Mouse (Mus musculus): ENCODE results near the gene Dmxl2. TPM values are rescaled to one million over a fixed set of nuclear protein-coding genes. Genes with fewer than 3 reads are reported as not detected.

Dmxl2 gene
- polyA plus RNA-seq, 1 experiment = 98.9 TPM

DNA sequence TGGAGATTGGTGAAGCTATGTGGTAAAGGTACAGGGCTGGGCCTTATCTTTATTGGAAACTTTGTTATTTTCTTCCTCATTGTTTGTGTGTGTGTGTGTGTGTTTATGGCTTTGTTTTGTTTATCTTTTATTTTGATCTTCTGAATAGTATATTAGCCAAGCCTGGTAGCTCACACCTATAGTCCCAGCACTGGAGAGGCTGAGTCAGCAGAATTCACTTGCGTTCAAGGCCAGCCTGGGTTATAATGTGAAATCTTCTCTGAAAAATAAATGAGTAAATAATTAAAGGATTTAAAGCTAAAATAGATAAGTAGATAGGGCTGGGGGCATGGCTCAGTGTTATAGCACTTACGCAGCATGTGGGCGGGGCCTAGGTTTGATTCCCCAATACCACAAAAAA, 36.8 kb upstream of the Dmxl2 start:
- TF ChIP-seq POLR2A (IDR thresholded peaks at IDR 0.05; ENCODE audit: borderline replicate concordance, insufficient read depth, low read length) (no peak), CTCF (IDR thresholded peaks at IDR 0.05; ENCODE audit: borderline replicate concordance, insufficient read depth, low read depth, low read length) (no peak)
- no peaks in the 10 kb centered on the region for H3K27me3 ChIP-seq (ENCODE audit: control insufficient read depth, insufficient read depth, low read length)
- peaks cover 7% of the 10 kb centered on the region for H3K4me1 ChIP-seq (ENCODE audit: control insufficient read depth, insufficient read depth, low read length)
- DNase-seq = no peak
- H3K27ac ChIP-seq (ENCODE audit: insufficient read depth, low read length) = no peak overlapping the region
- H3K4me3 ChIP-seq (replicated peaks; ENCODE audit: insufficient read depth, low read depth, low read length) = no peak overlapping the region
- WGBS = over 99% methylated on average over 3 of the region's 3 CpGs

DNA sequence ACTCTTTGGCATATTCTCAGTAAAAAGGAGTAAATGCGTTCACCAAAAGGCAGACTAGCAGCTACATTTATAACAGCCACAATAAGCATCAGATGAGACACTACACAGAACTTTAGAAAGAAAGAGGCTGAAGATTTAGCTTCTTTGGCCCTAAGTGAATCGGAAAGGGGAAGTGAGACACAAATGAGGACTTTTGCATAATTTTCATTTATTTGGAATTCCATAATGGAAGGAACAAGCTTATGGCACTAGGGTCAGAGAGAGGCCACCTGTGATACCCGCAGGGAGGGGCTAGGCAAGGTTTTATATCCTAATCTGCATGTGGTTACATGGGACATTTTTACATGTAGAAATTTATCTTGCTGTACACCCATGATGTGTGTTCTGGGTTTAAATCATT, 36.1 kb upstream of the Dmxl2 start:
- DNase-seq = no peak
- H3K27ac ChIP-seq (ENCODE audit: insufficient read depth, low read length) = no peak overlapping the region
- H3K4me1 ChIP-seq (ENCODE audit: control insufficient read depth, insufficient read depth, low read length) = peaks cover 11% of the 10 kb centered on the region
- no peak for TF ChIP-seq CTCF (IDR thresholded peaks at IDR 0.05; ENCODE audit: borderline replicate concordance, insufficient read depth, low read depth, low read length)
- TF ChIP-seq POLR2A (IDR thresholded peaks at IDR 0.05; ENCODE audit: borderline replicate concordance, insufficient read depth, low read length) = no peak
- H3K4me3 ChIP-seq (replicated peaks; ENCODE audit: insufficient read depth, low read depth, low read length) = no peak overlapping the region
- WGBS = 81% methylated on average over 3 of the region's 3 CpGs
- H3K27me3 ChIP-seq (ENCODE audit: control insufficient read depth, insufficient read depth, low read length) = no peaks in the 10 kb centered on the region

DNA sequence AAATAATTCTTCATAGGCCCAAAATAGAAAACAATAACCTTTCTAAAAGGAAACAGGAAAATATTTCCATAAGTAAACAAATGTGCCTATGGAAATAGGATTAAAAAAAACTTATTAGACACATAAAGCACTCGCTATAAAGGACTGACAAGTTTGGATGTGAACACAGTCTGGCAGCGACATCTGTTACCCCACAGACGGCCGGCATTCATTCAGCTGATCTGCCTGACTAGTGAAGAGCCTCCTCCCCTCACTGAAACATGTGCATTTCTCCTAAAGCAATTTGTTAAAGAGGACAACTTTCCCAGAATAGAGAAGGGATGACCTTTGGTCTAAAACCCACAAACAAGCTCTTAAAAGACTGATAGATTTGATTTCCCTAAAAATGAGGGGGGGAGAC, 35.6 kb upstream of the Dmxl2 start:
- Histone ChIP-seq H3K27ac (ENCODE audit: insufficient read depth, low read length) (no peak overlapping the region), H3K4me1 (ENCODE audit: control insufficient read depth, insufficient read depth, low read length) (peaks cover 11% of the 10 kb centered on the region), H3K4me3 (replicated peaks; ENCODE audit: insufficient read depth, low read depth, low read length) (no peak overlapping the region), H3K27me3 (ENCODE audit: control insufficient read depth, insufficient read depth, low read length) (no peaks in the 10 kb centered on the region)
- whole genome bisulfite sequencing = 40% methylated on average over 4 of the region's 4 CpGs
- TF ChIP-seq CTCF (IDR thresholded peaks at IDR 0.05; ENCODE audit: borderline replicate concordance, insufficient read depth, low read depth, low read length) (no peak), POLR2A (IDR thresholded peaks at IDR 0.05; ENCODE audit: borderline replicate concordance, insufficient read depth, low read length) (no peak)
- DNase-seq = no peak

DNA sequence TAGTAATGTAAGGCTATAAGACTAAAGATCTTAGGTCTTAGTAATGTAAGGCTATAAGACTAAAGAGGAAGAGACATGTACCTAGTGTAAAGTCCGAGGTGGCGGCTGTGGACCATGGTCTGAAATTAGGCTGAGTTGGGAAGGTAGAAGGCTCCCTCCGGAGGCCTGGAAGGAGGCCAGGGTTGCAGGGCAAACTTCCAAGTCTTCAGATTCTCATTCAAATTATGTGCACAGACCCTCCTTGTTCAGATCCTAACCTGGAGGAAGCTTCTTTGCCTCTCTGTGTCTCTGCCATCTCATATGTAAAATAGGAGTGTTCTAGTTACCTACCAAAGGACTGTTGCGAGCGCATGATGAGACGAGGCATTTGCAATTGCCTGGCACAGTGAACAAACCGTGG, 34.8 kb upstream of the Dmxl2 start:
- TF ChIP-seq CTCF (IDR thresholded peaks at IDR 0.05; ENCODE audit: borderline replicate concordance, insufficient read depth, low read depth, low read length) = no peak
- TF ChIP-seq POLR2A (IDR thresholded peaks at IDR 0.05; ENCODE audit: borderline replicate concordance, insufficient read depth, low read length) = no peak
- no peaks in the 10 kb centered on the region for H3K27me3 ChIP-seq (ENCODE audit: control insufficient read depth, insufficient read depth, low read length)
- peak in 1 of 2 experiments; percentile 28 for DNase-seq
- H3K27ac ChIP-seq (ENCODE audit: insufficient read depth, low read length) = no peak overlapping the region
- H3K4me3 ChIP-seq (replicated peaks; ENCODE audit: insufficient read depth, low read depth, low read length) = no peak overlapping the region
- H3K4me1 ChIP-seq (ENCODE audit: control insufficient read depth, insufficient read depth, low read length) = peaks cover 11% of the 10 kb centered on the region
- 36% methylated on average over 7 of the region's 7 CpGs for WGBS

DNA sequence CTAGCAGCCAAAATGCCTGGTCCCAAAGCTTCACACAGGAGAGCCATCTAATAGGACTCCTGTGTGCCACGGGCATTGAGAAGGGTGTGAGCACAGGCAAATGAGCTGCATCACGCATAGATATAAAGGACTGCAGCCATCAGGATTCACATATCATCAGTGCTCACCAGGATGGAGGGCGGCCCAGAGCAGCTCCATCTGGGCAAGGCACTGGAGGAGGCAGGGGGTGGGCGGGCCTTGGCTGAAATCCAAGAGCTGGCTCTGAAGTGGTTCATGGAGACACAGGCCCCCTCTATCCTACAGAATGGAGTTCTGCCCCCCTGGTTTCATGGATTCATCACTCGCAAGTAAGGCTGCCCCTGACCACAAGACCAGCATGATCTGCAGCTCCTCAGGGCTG, 32.5 kb upstream of the Dmxl2 start:
- Histone ChIP-seq H3K27me3 (ENCODE audit: control insufficient read depth, insufficient read depth, low read length) (no peaks in the 10 kb centered on the region), H3K4me1 (ENCODE audit: control insufficient read depth, insufficient read depth, low read length) (peaks cover 11% of the 10 kb centered on the region), H3K4me3 (replicated peaks; ENCODE audit: insufficient read depth, low read depth, low read length) (no peak overlapping the region), H3K27ac (ENCODE audit: insufficient read depth, low read length) (no peak overlapping the region)
- DNase-seq = peak; percentile 43 to 44
- TF ChIP-seq CTCF (IDR thresholded peaks at IDR 0.05; ENCODE audit: borderline replicate concordance, insufficient read depth, low read depth, low read length) (no peak), POLR2A (IDR thresholded peaks at IDR 0.05; ENCODE audit: borderline replicate concordance, insufficient read depth, low read length) (no peak)
- WGBS = 39% methylated on average over 5 of the region's 5 CpGs

DNA sequence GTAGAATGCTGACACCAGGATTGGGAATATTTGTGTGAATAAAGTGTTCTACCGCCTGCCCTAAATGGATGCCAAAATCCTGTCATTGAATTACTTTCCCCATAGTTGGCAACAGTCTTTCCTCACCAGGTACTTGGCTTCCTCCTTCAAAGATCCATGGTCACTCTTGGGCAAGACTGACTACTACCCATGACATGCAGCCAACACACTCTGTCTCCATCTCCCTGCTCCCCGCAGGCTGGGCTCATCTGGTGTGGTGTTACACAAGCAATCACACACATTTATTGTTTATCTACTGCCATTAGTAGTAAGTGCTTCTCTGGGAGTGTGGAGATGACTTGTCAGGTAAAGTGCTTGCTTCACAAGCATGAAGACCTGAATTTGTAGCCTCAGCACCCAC, 31.5 kb upstream of the Dmxl2 start:
- H3K4me3 ChIP-seq (replicated peaks; ENCODE audit: insufficient read depth, low read depth, low read length) = no peak overlapping the region
- TF ChIP-seq CTCF (IDR thresholded peaks at IDR 0.05; ENCODE audit: borderline replicate concordance, insufficient read depth, low read depth, low read length) (no peak), POLR2A (IDR thresholded peaks at IDR 0.05; ENCODE audit: borderline replicate concordance, insufficient read depth, low read length) (no peak)
- DNase-seq = peak in 1 of 2 experiments; percentile 52
- no peaks in the 10 kb centered on the region for H3K27me3 ChIP-seq (ENCODE audit: control insufficient read depth, insufficient read depth, low read length)
- no peak overlapping the region for H3K27ac ChIP-seq (ENCODE audit: insufficient read depth, low read length)
- WGBS = 21% methylated on average over 2 of the region's 2 CpGs
- H3K4me1 ChIP-seq (ENCODE audit: control insufficient read depth, insufficient read depth, low read length) = peaks cover 11% of the 10 kb centered on the region

DNA sequence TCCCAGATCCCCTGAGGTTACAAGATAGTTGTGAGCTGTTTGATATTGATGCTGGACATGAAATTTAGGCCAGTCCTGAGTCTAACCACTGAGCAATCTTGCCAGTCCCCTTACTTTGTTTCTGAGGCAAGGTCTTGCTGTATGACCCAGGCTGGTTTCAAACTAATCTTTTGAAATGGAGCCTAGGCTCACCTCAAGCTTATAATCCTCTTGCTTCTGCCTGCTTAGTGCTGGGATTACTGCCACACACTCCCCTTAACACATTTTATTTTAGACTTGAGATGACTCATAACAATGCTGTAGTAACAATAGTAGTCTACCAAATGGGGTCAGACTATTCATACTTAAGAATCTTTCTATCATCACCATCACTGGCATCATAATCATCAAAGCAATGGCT, 30.0 kb upstream of the Dmxl2 start:
- Histone ChIP-seq H3K27ac (ENCODE audit: insufficient read depth, low read length) (no peak overlapping the region), H3K4me1 (ENCODE audit: control insufficient read depth, insufficient read depth, low read length) (peaks cover 11% of the 10 kb centered on the region), H3K27me3 (ENCODE audit: control insufficient read depth, insufficient read depth, low read length) (no peaks in the 10 kb centered on the region), H3K4me3 (replicated peaks; ENCODE audit: insufficient read depth, low read depth, low read length) (no peak overlapping the region)
- TF ChIP-seq POLR2A (IDR thresholded peaks at IDR 0.05; ENCODE audit: borderline replicate concordance, insufficient read depth, low read length) (no peak), CTCF (IDR thresholded peaks at IDR 0.05; ENCODE audit: borderline replicate concordance, insufficient read depth, low read depth, low read length) (no peak)
- DNase-seq = no peak

DNA sequence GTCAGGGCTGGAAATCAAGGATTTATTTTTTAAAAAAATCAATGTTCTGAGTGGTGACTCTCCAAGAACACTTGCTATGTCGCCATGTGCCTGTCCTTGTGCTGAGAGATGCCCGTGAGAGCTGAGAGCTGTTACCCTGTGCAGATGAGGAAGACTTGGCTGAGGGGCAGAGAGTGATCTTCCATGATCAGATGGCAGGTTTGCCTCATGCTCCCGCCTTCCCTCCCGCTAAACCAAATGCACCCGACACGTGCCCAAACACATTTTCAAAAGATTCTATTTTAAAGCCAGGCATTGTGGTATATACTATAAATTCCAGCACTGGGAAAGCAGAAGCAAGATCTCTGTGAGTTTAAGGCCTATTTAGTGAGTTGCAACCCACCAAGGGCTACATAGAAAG, 29.4 kb upstream of the Dmxl2 start:
- TF ChIP-seq POLR2A (IDR thresholded peaks at IDR 0.05; ENCODE audit: borderline replicate concordance, insufficient read depth, low read length) = no peak
- Histone ChIP-seq H3K27me3 (ENCODE audit: control insufficient read depth, insufficient read depth, low read length) (no peaks in the 10 kb centered on the region), H3K4me3 (replicated peaks; ENCODE audit: insufficient read depth, low read depth, low read length) (no peak overlapping the region), H3K27ac (ENCODE audit: insufficient read depth, low read length) (no peak overlapping the region), H3K4me1 (ENCODE audit: control insufficient read depth, insufficient read depth, low read length) (peaks cover 11% of the 10 kb centered on the region)
- DNase-seq = no peak
- WGBS = 86% methylated on average over 6 of the region's 6 CpGs

All from cerebellum, adult 2 months (tissue).